Mouse (Mus musculus): ENCODE data around the gene Upk3bl.

- no peak for TF ChIP-seq POLR2A (IDR thresholded peaks at IDR 0.05; ENCODE audit: borderline replicate concordance, low read depth, low read length)
- no peak for TF ChIP-seq CTCF (IDR thresholded peaks at IDR 0.05; ENCODE audit: low read depth, low read length)
Measured at GRCm38 (mm10) chr5:136038258-136039214, 15.8 kb upstream of the Upk3bl start, which contains the start of gene Upk3b.

Data from bone marrow macrophage, adult 2 months (primary cell).